Mouse (Mus musculus): ENCODE measurements around the gene Tmem117. TPM values are rescaled to one million over a fixed set of nuclear protein-coding genes. Genes with fewer than 3 reads are reported as not detected.

The Tmem117 gene
- polyA plus RNA-seq, 1 experiment from 2014 or later: 0.84 TPM

DNA sequence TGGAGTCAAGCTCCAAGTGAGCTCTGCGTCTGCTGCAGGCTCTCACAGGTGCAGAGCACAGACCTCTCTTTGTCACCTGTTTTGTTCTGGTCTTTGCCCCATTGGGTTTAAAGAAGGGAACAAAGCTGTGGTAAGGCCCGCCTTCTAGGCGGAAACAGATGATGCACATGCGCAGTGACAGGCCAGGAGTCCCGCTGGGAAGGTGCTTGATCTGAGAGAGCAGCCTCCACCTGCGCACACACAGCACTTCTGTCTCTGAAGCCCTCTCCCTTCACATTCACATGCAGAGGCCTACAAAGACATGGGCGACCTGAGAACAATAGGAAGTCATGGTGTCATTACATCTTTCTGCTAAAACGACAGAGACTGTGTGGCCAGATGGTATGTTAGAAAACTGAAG lies 172.4 kb downstream of the Tmem117 start:
- H3K4me2 ChIP-seq (ENCODE audit: low read depth, low read length, severe bottlenecking): no peak overlapping the region
- WGBS: 72% methylated on average over 8 of the region's 8 CpGs
- no peaks in the 10 kb centered on the region for H3K36me3 ChIP-seq (ENCODE audit: control insufficient read depth, insufficient read depth, low read length)
- H3K27ac ChIP-seq (ENCODE audit: low read depth, low read length): no peak overlapping the region
- DNase-seq (ENCODE audit: low spot score) (no peak), ATAC-seq (replicated peaks; ENCODE audit: low FRiP score) (no peak)
- H3K4me1 ChIP-seq (replicated peaks; ENCODE audit: control insufficient read depth, insufficient read depth, low read length): no peaks in the 10 kb centered on the region
- H3K9ac ChIP-seq (ENCODE audit: low read length): no peak overlapping the region
- no peak overlapping the region for H3K4me3 ChIP-seq (ENCODE audit: low read depth, low read length)
- no peaks in the 10 kb centered on the region for H3K27me3 ChIP-seq (ENCODE audit: control insufficient read depth, insufficient read depth, low read length)
- no peaks in the 10 kb centered on the region for H3K9me3 ChIP-seq (ENCODE audit: control insufficient read depth, low read length)

DNA sequence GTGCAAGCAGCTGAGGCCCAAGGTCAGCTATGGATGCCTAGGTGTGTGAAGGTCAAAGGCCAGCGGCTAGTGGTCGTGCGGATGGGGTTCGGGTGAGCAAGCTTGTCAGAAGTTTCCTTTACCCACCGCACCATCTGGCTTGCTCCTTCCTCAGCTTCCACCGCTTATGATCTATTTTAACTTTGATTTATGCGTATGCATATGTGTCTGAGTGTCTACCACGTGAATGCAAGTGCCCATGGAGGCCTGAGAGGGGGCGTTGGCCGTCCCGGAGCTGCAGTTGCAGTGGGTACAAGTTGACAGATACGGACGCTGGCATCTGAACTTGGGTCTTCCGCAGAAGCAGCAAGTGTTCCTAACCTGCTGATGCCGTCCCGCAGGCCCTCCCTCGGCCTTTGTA lies 173.8 kb downstream of the Tmem117 start:
- H3K36me3 ChIP-seq (ENCODE audit: control insufficient read depth, insufficient read depth, low read length): no peaks in the 10 kb centered on the region
- DNase-seq (ENCODE audit: low spot score) (no peak), ATAC-seq (replicated peaks; ENCODE audit: low FRiP score) (no peak)
- no peaks in the 10 kb centered on the region for H3K27me3 ChIP-seq (ENCODE audit: control insufficient read depth, insufficient read depth, low read length)
- no peaks in the 10 kb centered on the region for H3K4me1 ChIP-seq (replicated peaks; ENCODE audit: control insufficient read depth, insufficient read depth, low read length)
- no peak overlapping the region for H3K9ac ChIP-seq (ENCODE audit: low read length)
- no peak overlapping the region for H3K4me2 ChIP-seq (ENCODE audit: low read depth, low read length, severe bottlenecking)
- 90% methylated on average over 17 of the region's 17 CpGs for WGBS
- H3K27ac ChIP-seq (ENCODE audit: low read depth, low read length): no peak overlapping the region
- no peak overlapping the region for H3K4me3 ChIP-seq (ENCODE audit: low read depth, low read length)
- H3K9me3 ChIP-seq (ENCODE audit: control insufficient read depth, low read length): no peaks in the 10 kb centered on the region

DNA sequence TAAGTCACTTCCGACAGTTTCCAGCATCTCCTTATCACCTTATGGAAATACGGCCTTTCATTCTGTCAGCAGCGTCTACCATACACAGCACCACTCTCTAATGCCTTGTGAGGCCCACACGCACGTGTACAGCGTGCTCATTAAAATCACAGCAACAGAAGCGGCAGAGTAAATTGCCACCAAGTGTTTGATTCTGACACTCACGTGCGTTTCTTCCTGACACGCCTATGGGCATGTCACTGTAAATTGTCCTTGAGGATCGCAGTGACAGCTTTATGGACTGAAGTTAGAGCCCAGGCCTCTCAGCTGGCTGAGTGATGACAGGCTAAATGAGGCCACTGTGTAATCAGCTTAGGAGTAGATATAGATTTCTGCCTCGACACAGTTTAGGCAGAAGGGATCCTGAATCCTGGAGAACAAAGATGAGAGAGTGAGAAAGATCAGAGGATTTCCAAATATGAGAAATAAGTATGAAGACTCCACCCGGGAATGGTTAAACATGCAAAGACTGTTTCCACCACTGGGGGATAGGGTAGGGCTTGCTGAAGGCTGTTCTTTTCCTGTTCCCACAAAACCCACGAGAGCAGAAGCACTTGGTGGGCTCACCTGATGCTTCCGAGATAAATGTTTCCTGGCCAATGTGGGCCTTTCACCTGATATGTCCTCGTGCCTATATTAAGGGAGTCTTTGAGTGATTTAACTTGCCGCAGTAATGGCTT lies 174.8 kb downstream of the Tmem117 start:
- Histone ChIP-seq H3K4me1 (replicated peaks; ENCODE audit: control insufficient read depth, insufficient read depth, low read length) (no peaks in the 10 kb centered on the region), H3K9me3 (ENCODE audit: control insufficient read depth, low read length) (no peaks in the 10 kb centered on the region), H3K27me3 (ENCODE audit: control insufficient read depth, insufficient read depth, low read length) (no peaks in the 10 kb centered on the region), H3K27ac (ENCODE audit: low read depth, low read length) (no peak overlapping the region), H3K4me3 (ENCODE audit: low read depth, low read length) (no peak overlapping the region), H3K9ac (ENCODE audit: low read length) (no peak overlapping the region), H3K4me2 (ENCODE audit: low read depth, low read length, severe bottlenecking) (no peak overlapping the region), H3K36me3 (ENCODE audit: control insufficient read depth, insufficient read depth, low read length) (no peaks in the 10 kb centered on the region)
- ATAC-seq (replicated peaks; ENCODE audit: low FRiP score) (peak; percentile 53; the same call in 1 of the 2 replicates), DNase-seq (ENCODE audit: low spot score) (no peak)
- WGBS: 76% methylated on average over 17 of the region's 17 CpGs

DNA sequence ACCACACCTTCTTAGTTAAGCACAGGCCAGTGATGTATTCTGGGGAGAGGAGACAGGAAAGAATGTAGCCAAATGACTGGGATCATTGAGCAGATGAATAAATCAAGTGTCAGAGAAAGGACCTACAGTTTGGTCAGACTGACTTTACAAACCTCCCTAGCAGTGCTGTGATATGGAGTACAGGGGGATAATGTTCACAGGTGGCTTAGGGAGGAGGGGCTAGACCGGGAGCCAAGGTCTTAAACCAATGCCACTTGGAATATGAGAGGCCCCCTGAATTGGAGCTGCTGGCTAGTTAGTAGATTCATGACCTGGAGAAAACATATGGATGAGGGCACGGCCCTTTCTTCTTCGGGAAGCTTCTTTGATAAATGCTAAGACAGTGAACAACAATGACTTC lies 177.0 kb downstream of the Tmem117 start:
- H3K9me3 ChIP-seq (ENCODE audit: control insufficient read depth, low read length): no peaks in the 10 kb centered on the region
- no peak overlapping the region for H3K4me3 ChIP-seq (ENCODE audit: low read depth, low read length)
- H3K9ac ChIP-seq (ENCODE audit: low read length): no peak overlapping the region
- H3K4me2 ChIP-seq (ENCODE audit: low read depth, low read length, severe bottlenecking): no peak overlapping the region
- ATAC-seq (replicated peaks; ENCODE audit: low FRiP score) (no peak), DNase-seq (ENCODE audit: low spot score) (no peak)
- no peak overlapping the region for H3K27ac ChIP-seq (ENCODE audit: low read depth, low read length)
- H3K4me1 ChIP-seq (replicated peaks; ENCODE audit: control insufficient read depth, insufficient read depth, low read length): no peaks in the 10 kb centered on the region
- WGBS: 89% methylated on average over 3 of the region's 3 CpGs
- H3K27me3 ChIP-seq (ENCODE audit: control insufficient read depth, insufficient read depth, low read length): no peaks in the 10 kb centered on the region
- no peaks in the 10 kb centered on the region for H3K36me3 ChIP-seq (ENCODE audit: control insufficient read depth, insufficient read depth, low read length)

DNA sequence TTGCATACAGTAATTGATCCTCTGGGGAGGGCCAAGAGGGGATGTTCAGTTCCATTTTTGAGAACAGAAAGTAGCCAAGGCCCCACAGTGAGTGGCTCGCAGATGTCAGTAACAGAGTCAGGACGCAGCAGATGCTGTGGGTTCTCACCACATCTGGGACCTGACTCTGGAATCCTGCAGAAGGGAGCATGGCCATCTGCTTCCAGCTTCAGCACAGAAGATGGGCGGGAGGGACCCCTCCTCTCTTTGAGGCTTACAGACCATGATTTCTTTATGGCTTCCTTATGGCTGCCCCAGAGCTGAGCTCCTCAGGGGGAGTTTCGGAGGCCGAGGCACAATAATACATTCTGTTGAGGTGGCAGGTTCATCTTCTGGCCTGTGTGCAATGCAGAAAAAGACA lies 182.5 kb downstream of the Tmem117 start:
- WGBS: 81% methylated on average over 5 of the region's 5 CpGs
- DNase-seq (ENCODE audit: low spot score) (no peak), ATAC-seq (replicated peaks; ENCODE audit: low FRiP score) (0 out of 2 replicates have a peak, but pooled peaks have one; percentile 44)
- Histone ChIP-seq H3K4me3 (ENCODE audit: low read depth, low read length) (no peak overlapping the region), H3K36me3 (ENCODE audit: control insufficient read depth, insufficient read depth, low read length) (no peaks in the 10 kb centered on the region), H3K4me1 (replicated peaks; ENCODE audit: control insufficient read depth, insufficient read depth, low read length) (no peaks in the 10 kb centered on the region), H3K9me3 (ENCODE audit: control insufficient read depth, low read length) (no peaks in the 10 kb centered on the region), H3K27ac (ENCODE audit: low read depth, low read length) (no peak overlapping the region), H3K27me3 (ENCODE audit: control insufficient read depth, insufficient read depth, low read length) (no peaks in the 10 kb centered on the region), H3K9ac (ENCODE audit: low read length) (no peak overlapping the region), H3K4me2 (ENCODE audit: low read depth, low read length, severe bottlenecking) (no peak overlapping the region)

DNA sequence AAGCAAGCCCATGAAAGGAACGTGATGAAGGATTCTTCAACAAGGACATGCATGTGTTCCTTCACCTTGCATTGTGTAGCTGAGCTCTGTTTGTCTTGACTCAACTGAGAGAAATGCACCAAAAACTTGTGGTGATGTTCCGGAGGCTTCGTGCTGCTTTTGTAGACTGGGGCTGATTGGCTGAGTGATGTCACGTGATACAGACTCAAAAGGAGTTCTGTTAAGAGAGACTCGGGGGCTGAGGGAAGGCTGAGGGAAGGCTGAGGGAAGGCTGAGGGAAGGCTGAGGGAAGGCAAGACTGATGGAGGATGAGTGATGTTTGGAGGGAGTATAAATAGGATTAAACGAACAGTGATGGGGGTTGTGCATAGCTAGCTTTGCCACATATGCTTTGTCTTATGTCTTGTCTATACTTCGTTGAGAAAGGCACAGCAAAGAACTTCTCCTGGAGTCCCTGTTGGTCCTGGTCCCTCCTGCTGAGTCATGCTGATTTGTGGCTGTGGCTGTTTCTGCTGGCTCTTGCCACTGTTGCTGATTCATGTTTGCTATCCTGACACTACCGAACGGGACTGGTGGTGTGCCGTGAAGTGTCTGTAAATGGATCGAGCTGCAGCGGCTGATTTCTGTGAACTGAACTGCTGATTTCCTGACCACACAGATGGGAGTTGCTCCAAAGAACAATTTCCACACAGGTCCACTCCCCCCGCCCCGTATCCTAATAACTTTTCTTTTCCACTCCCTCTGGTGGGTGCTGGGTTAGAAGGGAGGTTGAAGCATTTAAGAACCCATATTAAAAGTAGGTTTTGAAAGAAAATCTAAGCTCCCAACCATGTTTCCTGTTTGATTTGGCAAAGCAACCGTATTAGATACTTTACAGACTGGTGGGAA lies 185.4 kb downstream of the Tmem117 start:
- DNase-seq (ENCODE audit: low spot score) (no peak), ATAC-seq (replicated peaks; ENCODE audit: low FRiP score) (no peak)
- WGBS: 90% methylated on average over 15 of the region's 15 CpGs
- Histone ChIP-seq H3K4me2 (ENCODE audit: low read depth, low read length, severe bottlenecking) (no peak overlapping the region), H3K36me3 (ENCODE audit: control insufficient read depth, insufficient read depth, low read length) (no peaks in the 10 kb centered on the region), H3K9ac (ENCODE audit: low read length) (no peak overlapping the region), H3K27ac (ENCODE audit: low read depth, low read length) (no peak overlapping the region), H3K4me1 (replicated peaks; ENCODE audit: control insufficient read depth, insufficient read depth, low read length) (no peaks in the 10 kb centered on the region), H3K4me3 (ENCODE audit: low read depth, low read length) (no peak overlapping the region), H3K27me3 (ENCODE audit: control insufficient read depth, insufficient read depth, low read length) (no peaks in the 10 kb centered on the region), H3K9me3 (ENCODE audit: control insufficient read depth, low read length) (no peaks in the 10 kb centered on the region)

DNA sequence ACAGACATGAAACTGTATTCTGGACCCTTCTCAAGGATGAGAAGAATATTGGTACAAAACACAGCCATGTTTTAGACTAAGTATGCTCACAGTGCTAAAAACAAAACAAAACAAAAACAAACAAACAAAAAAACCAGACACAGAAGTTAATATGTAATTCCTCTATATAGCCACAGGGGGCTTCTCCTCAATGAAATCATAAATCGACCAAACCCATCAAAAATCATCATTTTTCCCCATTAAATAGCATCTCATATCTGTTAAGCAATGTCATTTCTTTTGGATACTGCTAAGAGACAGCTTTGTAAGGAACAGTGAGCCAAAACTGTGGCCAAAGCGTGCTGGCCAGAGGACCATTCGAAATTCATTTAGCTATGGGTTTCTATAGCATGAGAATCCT lies 206.6 kb downstream of the Tmem117 start:
- H3K27ac ChIP-seq (ENCODE audit: low read depth, low read length): no peak overlapping the region
- no peak overlapping the region for H3K4me2 ChIP-seq (ENCODE audit: low read depth, low read length, severe bottlenecking)
- no peak overlapping the region for H3K9ac ChIP-seq (ENCODE audit: low read length)
- no peaks in the 10 kb centered on the region for H3K9me3 ChIP-seq (ENCODE audit: control insufficient read depth, low read length)
- no peaks in the 10 kb centered on the region for H3K27me3 ChIP-seq (ENCODE audit: control insufficient read depth, insufficient read depth, low read length)
- no peaks in the 10 kb centered on the region for H3K4me1 ChIP-seq (replicated peaks; ENCODE audit: control insufficient read depth, insufficient read depth, low read length)
- no peak overlapping the region for H3K4me3 ChIP-seq (ENCODE audit: low read depth, low read length)
- no peak for DNase-seq (ENCODE audit: low spot score)
- H3K36me3 ChIP-seq (ENCODE audit: control insufficient read depth, insufficient read depth, low read length): no peaks in the 10 kb centered on the region
- ATAC-seq (replicated peaks; ENCODE audit: low FRiP score): no peak
- whole genome bisulfite sequencing: 91% methylated on average over 3 of the region's 3 CpGs

DNA sequence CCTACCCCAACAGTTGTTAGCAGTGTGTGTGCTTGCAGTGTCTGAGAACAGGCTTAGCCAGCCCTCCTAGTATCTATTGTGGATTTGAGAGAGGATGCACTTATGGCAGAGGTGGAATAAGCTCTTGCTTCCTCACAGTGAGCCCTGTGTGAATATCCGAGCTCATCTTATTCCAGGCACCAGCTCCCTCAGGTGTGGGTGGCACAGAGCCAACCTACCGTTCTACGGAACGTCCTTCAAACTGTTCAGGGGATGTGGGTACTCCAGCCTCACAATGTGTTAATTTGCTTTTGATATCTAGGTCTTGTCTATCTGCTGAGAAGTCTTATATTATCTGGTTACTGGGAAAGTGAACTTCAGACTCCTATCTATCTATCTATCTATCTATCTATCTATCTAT lies 209.6 kb downstream of the Tmem117 start:
- DNase-seq (ENCODE audit: low spot score): no peak
- H3K4me3 ChIP-seq (ENCODE audit: low read depth, low read length): no peak overlapping the region
- no peaks in the 10 kb centered on the region for H3K4me1 ChIP-seq (replicated peaks; ENCODE audit: control insufficient read depth, insufficient read depth, low read length)
- H3K4me2 ChIP-seq (ENCODE audit: low read depth, low read length, severe bottlenecking): no peak overlapping the region
- H3K9ac ChIP-seq (ENCODE audit: low read length): no peak overlapping the region
- no peak for ATAC-seq (replicated peaks; ENCODE audit: low FRiP score)
- no peaks in the 10 kb centered on the region for H3K27me3 ChIP-seq (ENCODE audit: control insufficient read depth, insufficient read depth, low read length)
- WGBS: 90% methylated on average over 4 of the region's 4 CpGs
- H3K36me3 ChIP-seq (ENCODE audit: control insufficient read depth, insufficient read depth, low read length): no peaks in the 10 kb centered on the region
- H3K27ac ChIP-seq (ENCODE audit: low read depth, low read length): no peak overlapping the region
- no peaks in the 10 kb centered on the region for H3K9me3 ChIP-seq (ENCODE audit: control insufficient read depth, low read length)
